Mouse (Mus musculus) bone marrow, adult 2 months (tissue): ENCODE measurements around the gene Aff3. TPM values are rescaled to one million over a fixed set of nuclear protein-coding genes. Genes with fewer than 3 reads are reported as not detected.

Source experiments
- H3K27ac ChIP-seq: fragments of 200-500 bp; 2 replicates; pipeline ENCODE4 v1.5.1; 2012; ENCODE audit warnings: low read depth, mild to moderate bottlenecking, control low read depth, inconsistent platforms, low read length; ENCODE audit not compliant: control insufficient read depth, poor library complexity, insufficient read depth
- H3K4me1 ChIP-seq: fragments of 200-500 bp; 2 replicates; pipeline ENCODE4 v1.6.1; 2011; ENCODE audit warnings: low read length; ENCODE audit not compliant: control insufficient read depth, insufficient read depth
- H3K4me3 ChIP-seq: fragments of 200-500 bp; replicated peaks from 2 replicates; pipeline ENCODE3; 2011; ENCODE audit warnings: mild to moderate bottlenecking, low read depth, low read length, control low read depth; ENCODE audit not compliant: control insufficient read depth
- CTCF ChIP-seq: fragments of 200-500 bp; IDR thresholded peaks from 2 replicates; pipeline ENCODE4 v1.5.1; 2011; ENCODE audit warnings: low read length, control low read depth; ENCODE audit not compliant: control insufficient read depth, insufficient read depth
- POLR2A ChIP-seq: fragments of 200-500 bp; IDR thresholded peaks from 2 replicates; pipeline ENCODE4 v1.6.1; 2011; ENCODE audit warnings: low read depth, mild to moderate bottlenecking, control low read depth, low read length, borderline replicate concordance; ENCODE audit not compliant: control insufficient read depth
- WGBS: fragments of 180-500 bp; shearing (Covaris S2); methylation state at CpG from one replicate; pipeline ENCODE4 v1.1.7; 2018; 5-methylcytosine and 5-hydroxymethylcytosine counted together
- polyA plus RNA-seq: library from polyadenylated mRNA; stranded (reverse); fragments of >200 nt; gene quantifications from 2 replicates; pipeline ENCODE4 v1.2.4, GENCODE M21; 2011; ENCODE audit warnings: low replicate concordance; ENCODE audit not compliant: missing spikeins, insufficient read depth, insufficient read length

Aff3 gene
- polyA plus RNA-seq, 1 experiment, result 21.5 TPM

GRCm38 (mm10) chr1:38496886-38497528 is 167.7 kb downstream of the Aff3 start:
- Histone ChIP-seq H3K4me3 (no peak overlapping the region), H3K27ac (no peak overlapping the region), H3K4me1 (no peaks in the 10 kb centered on the region)
- TF ChIP-seq CTCF (no peak), POLR2A (no peak)
- whole genome bisulfite sequencing, result 85% methylated on average over 10 of the region's 10 CpGs

GRCm38 (mm10) chr1:38495284-38495683 is 169.5 kb downstream of the Aff3 start:
- TF ChIP-seq CTCF (no peak), POLR2A (no peak)
- Histone ChIP-seq H3K4me1 (no peaks in the 10 kb centered on the region), H3K4me3 (no peak overlapping the region), H3K27ac (no peak overlapping the region)
- 52% methylated on average over 2 of the region's 2 CpGs for WGBS

- TF ChIP-seq CTCF (no peak), POLR2A (no peak)
- 58% methylated on average over 6 of the region's 6 CpGs for WGBS
- no peak overlapping the region for H3K4me3 ChIP-seq
- no peaks in the 10 kb centered on the region for H3K4me1 ChIP-seq
- H3K27ac ChIP-seq, result no peak overlapping the region
Measured at GRCm38 (mm10) chr1:38489733-38490132, 175.0 kb downstream of the Aff3 start.

DNA sequence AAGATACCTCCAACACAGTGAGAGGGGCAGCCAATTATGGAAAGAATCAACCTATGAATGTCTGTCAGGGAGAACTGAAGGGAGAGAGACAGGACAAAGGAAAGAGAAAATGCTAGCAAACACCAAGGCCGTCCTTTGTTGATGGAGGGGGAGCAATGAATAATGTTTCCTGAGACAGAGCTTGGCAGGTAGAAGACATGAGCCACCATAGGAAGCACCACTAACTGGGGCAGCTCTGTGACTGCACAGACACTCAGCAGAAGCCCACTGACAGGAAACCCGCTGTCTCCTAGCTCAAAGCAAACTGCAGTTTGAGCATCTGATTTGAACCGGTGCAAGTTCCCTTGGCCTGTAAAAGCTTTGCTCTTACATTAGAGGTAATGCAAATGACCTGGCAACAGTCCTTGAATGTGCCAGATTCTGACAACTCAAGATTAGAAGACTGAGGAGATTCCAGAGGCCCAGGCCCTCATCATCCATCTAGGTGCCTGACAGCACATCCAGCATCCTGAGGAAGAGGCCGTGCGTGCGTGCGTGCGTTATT is 176.0 kb downstream of the Aff3 start:
- Histone ChIP-seq H3K4me1 (no peaks in the 10 kb centered on the region), H3K4me3 (no peak overlapping the region), H3K27ac (no peak overlapping the region)
- no peak for TF ChIP-seq CTCF
- TF ChIP-seq POLR2A, result no peak
- WGBS, result 80% methylated on average over 8 of the region's 8 CpGs

- WGBS, result 76% methylated on average over 2 of the region's 2 CpGs
- H3K27ac ChIP-seq, result no peak overlapping the region
Measured at GRCm38 (mm10) chr1:38487884-38488283, 176.9 kb downstream of the Aff3 start.

DNA sequence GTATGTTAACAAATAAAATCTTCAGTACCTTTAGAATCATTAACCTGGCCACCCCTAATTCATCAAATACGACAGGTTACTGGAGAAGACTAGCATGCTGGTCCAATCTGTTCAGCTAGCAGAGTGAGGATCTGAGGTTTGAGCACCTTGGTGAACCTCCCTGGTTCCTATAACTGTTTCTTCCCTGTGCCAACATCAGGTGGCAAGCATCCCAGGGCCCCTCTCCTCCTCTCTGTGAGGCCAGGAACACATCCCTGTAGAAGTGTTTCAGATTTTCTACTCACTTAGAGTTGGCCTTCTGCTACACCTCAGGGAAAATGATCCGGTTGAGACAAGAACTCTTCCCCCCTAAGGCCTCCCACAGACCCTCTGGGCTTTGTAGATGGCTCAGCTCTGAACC is 181.6 kb downstream of the Aff3 start:
- TF ChIP-seq CTCF, result no peak
- TF ChIP-seq POLR2A, result no peak
- H3K4me1 ChIP-seq, result no peaks in the 10 kb centered on the region
- 83% methylated on average over 2 of the region's 2 CpGs for WGBS
- H3K4me3 ChIP-seq, result no peak overlapping the region
- no peak overlapping the region for H3K27ac ChIP-seq

More at GRCm38 (mm10) chr1:38487884-38488283, 176.9 kb downstream of the Aff3 start:
- Histone ChIP-seq H3K4me3 (no peak overlapping the region), H3K4me1 (no peaks in the 10 kb centered on the region)
- no peak for TF ChIP-seq POLR2A
- TF ChIP-seq CTCF, result no peak

DNA sequence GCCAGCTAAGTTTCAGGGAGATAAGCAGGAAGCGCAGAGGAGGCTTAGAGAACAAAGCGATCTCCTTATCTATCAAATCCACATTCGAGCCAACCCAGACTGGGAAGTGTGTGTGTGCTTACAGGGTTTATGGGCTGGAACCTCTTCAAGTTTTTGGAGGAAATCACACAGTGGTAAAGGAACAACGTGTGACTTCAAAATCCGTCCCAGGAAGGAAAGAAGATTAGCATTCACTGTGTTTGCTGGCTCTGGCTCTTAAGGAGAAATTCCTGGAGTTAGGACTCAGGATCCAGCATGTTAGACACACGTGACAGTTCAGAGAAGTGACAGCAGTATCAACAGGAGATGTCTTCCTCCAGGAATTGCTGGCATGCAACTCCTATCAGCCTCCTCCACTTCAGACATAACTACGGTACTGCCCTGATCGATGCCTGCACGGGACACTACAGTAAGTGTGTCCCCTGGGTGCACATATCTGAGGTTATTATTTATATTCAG is 186.5 kb downstream of the Aff3 start:
- TF ChIP-seq POLR2A, result no peak
- no peak for TF ChIP-seq CTCF
- WGBS, result 60% methylated on average over 9 of the region's 9 CpGs
- no peak overlapping the region for H3K4me3 ChIP-seq
- H3K27ac ChIP-seq, result no peak overlapping the region
- no peaks in the 10 kb centered on the region for H3K4me1 ChIP-seq

DNA sequence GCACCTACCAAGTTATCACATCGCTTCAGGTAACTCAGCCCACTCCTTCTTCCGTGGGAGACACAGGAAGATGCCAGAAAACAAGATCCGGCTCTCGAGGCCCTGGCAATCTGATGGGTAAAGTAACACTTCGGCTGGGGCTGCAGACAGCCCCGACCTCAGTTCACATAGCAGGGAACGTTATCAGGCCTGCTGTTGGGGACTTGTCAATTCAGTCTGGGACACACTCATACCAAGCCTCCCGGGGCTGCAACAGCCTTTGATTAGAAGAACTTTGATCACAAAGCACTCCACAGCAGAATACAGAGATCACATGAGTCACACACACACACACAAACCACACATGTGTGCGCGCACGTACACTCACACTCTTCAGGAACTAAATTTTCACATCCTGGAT is 193.9 kb downstream of the Aff3 start:
- H3K4me3 ChIP-seq, result no peak overlapping the region
- 88% methylated on average over 11 of the region's 11 CpGs for WGBS
- no peak overlapping the region for H3K27ac ChIP-seq
- no peaks in the 10 kb centered on the region for H3K4me1 ChIP-seq
- TF ChIP-seq CTCF (no peak), POLR2A (no peak)
